Comparison of ENCODE assay signal across 9 mouse cellular contexts in the genomic region with DNA sequence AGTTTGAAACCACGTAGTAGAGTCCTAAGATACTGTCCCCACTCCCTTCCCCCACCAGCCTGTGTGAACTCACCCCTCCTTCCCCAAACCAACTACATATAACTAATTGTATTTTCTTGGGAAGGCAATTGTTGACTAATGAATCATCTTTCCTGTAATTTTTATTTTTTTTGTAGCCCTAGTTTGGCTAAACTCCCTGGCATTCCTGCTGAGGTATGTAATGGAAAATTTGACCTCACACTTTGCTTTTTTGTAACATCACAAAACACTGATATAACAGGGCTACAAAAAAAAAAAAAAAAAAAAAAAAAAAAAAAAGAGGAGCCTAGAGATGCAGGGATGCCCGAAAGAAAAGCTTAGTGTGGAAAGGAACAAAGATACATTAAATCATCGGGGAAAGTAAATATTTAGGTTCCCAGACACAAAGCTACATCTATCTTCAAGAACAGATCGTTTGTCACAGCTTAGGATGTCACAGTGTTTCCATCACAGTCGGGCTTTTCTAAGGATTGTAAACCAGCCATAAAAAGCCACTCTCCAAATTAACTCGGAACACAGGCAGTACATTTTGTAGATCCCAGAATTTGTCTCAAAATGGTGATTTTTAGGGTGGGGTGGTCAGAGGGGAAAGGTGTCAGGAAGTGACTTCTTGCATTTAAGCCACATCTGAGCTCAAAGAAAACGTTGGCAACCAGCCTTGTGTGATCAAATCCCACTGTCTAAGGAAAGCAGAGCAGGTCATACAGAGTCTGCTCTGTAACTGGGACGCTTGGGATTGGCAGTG.
DNase-seq lines count a peak whose midpoint lies in the region; ATAC-seq and TF ChIP-seq lines count a peak whose summit lies in the region.
"Had no signal": no experiment of that assay in that cellular context is flagged by ENCODE, and none has a peak within 500 bp of the region (broad histone marks: within the 10 kb centered on the region; RNA-seq: fewer than 3 reads in every experiment).

No protein-coding gene starts in this region.

- ATAC-seq in intestine, postnatal 0 days = 0 out of 2 replicates have a peak, but pooled peaks have one; percentile 38
- no peak for ATAC-seq in forebrain, embryonic 11.5 days (replicated peaks; ENCODE audit: low FRiP score)

- no peak overlapping the region for H3K4me3 ChIP-seq in intestine, postnatal 0 days (ENCODE audit: low read depth, low read length)
- no peak overlapping the region for H3K4me3 ChIP-seq in forebrain, embryonic 11.5 days (ENCODE audit: low read depth, low read length)
- H3K4me3 ChIP-seq: midbrain, embryonic 12.5 days had no signal

- H3K36me3 ChIP-seq in intestine, postnatal 0 days (ENCODE audit: control insufficient read depth, insufficient read depth) = no peaks in the 10 kb centered on the region
- H3K36me3 ChIP-seq in forebrain, embryonic 11.5 days (ENCODE audit: control insufficient read depth, insufficient read depth, low read length) = no peaks in the 10 kb centered on the region
- H3K36me3 ChIP-seq: midbrain, embryonic 12.5 days had no signal

- peaks cover 5% of the 10 kb centered on the region for H3K4me1 ChIP-seq in intestine, postnatal 0 days (replicated peaks; ENCODE audit: control insufficient read depth, insufficient read depth, low read length)
- no peaks in the 10 kb centered on the region for H3K4me1 ChIP-seq in forebrain, embryonic 11.5 days (replicated peaks; ENCODE audit: control insufficient read depth, insufficient read depth, low read length)

- no peaks in the 10 kb centered on the region for H3K27me3 ChIP-seq in intestine, postnatal 0 days (replicated peaks; ENCODE audit: control insufficient read depth, insufficient read depth, low read length)
- H3K27me3 ChIP-seq in forebrain, embryonic 11.5 days (ENCODE audit: control insufficient read depth, insufficient read depth, low read length) = no peaks in the 10 kb centered on the region
- H3K27me3 ChIP-seq: midbrain, embryonic 12.5 days had no signal

- no peak for TF ChIP-seq CTCF in intestine, postnatal 0 days (IDR thresholded peaks at IDR 0.05; ENCODE audit: low read depth)

- 32% methylated on average over 8 of the region's 8 CpGs for WGBS in intestine, postnatal 0 days
- 71% methylated on average over 8 of the region's 8 CpGs for WGBS in forebrain, embryonic 11.5 days

- H3K9me3 ChIP-seq in intestine, postnatal 0 days (ENCODE audit: control insufficient read depth) = no peaks in the 10 kb centered on the region
- H3K9me3 ChIP-seq in forebrain, embryonic 11.5 days (ENCODE audit: control insufficient read depth, low read length) = no peaks in the 10 kb centered on the region
- H3K9me3 ChIP-seq: midbrain, embryonic 12.5 days had no signal

- H3K4me2 ChIP-seq in intestine, postnatal 0 days (replicated peaks; ENCODE audit: low read depth) = no peak overlapping the region
- H3K4me2 ChIP-seq in forebrain, embryonic 11.5 days (ENCODE audit: low read depth, low read length, severe bottlenecking) = no peak overlapping the region
- H3K4me2 ChIP-seq: midbrain, embryonic 12.5 days had no signal

- DNase-seq in adrenal gland, postnatal 14 days = peak; percentile 32
- DNase-seq in adrenal gland, postnatal 4 days (ENCODE audit: low spot score in 2 of 2) = no peak
- DNase-seq in heart, adult 18-20 months = peak; percentile 81 to 84
- DNase-seq in lung, postnatal 36 days = peak; percentile 73
- no peak for DNase-seq in T-cell, adult 2 months (ENCODE audit: low spot score)
- no peak for DNase-seq in liver
- DNase-seq in forebrain, embryonic 11.5 days (ENCODE audit: low spot score) = no peak

- peak overlapping the region; percentile 16; the same call in 1 of the 2 replicates for H3K27ac ChIP-seq in intestine, postnatal 0 days (ENCODE audit: low read depth, low read length)
- no peak overlapping the region for H3K27ac ChIP-seq in forebrain, embryonic 11.5 days (ENCODE audit: low read depth, low read length)
- H3K27ac ChIP-seq: midbrain, embryonic 12.5 days had no signal

- no peak overlapping the region for H3K9ac ChIP-seq in intestine, postnatal 0 days (ENCODE audit: low read depth, low read length)
- no peak overlapping the region for H3K9ac ChIP-seq in forebrain, embryonic 11.5 days (ENCODE audit: low read length)
- H3K9ac ChIP-seq: midbrain, embryonic 12.5 days had no signal

Comparison
In these comparisons a context has a peak if more than half of its experiments do, and no peak if none do; other contexts are left out.
1. DNase-seq: peak in adrenal gland, postnatal 14 days (single experiment), heart, adult 18-20 months (2 of 2) and lung, postnatal 36 days (single experiment); none in adrenal gland, postnatal 4 days (0 of 2), T-cell, adult 2 months (single experiment), liver (single experiment) and forebrain, embryonic 11.5 days (single experiment).